Mouse (Mus musculus) large intestine, adult 2 months (tissue): Measurements from ENCODE around the gene Usp20. TPM values are rescaled to one million over a fixed set of nuclear protein-coding genes. Genes with fewer than 3 reads are reported as not detected.

Source experiments
- DNase-seq: peaks from one replicate; pipeline ENCODE4 v3.0.0-alpha.2; 2012; ENCODE audit warnings: low read depth, low spot score
- WGBS: fragments of 180-500 bp; shearing (Covaris S2); methylation state at CpG from one replicate; pipeline ENCODE4 v1.1.7; 2018; 5-methylcytosine and 5-hydroxymethylcytosine counted together
- polyA plus RNA-seq: library from polyadenylated mRNA; depleted of rRNA; stranded (reverse); fragments of >200 nt; gene quantifications from 2 replicates; pipeline ENCODE4 v1.2.3, GENCODE M21; 2012

Usp20 gene
- polyA plus RNA-seq, 1 experiment: 6.0 TPM

- WGBS: 29% methylated on average over 7 of the region's 7 CpGs
- DNase-seq: no peak
These were observed 945 bp downstream of the Usp20 start for GRCm38 (mm10) chr2:30983024-30983423.

GRCm38 (mm10) chr2:30985111-30986020 is 3.3 kb downstream of the Usp20 start:
- 14% methylated on average over 17 of the region's 17 CpGs for WGBS
- peak; percentile 65 for DNase-seq

GRCm38 (mm10) chr2:30990221-30990620 is 8.1 kb downstream of the Usp20 start:
- DNase-seq: no peak
- WGBS: 88% methylated on average over 9 of the region's 9 CpGs

GRCm38 (mm10) chr2:30994853-30995252 is 12.8 kb downstream of the Usp20 start:
- no peak for DNase-seq
- 83% methylated on average over 4 of the region's 4 CpGs for WGBS

GRCm38 (mm10) chr2:30995432-30995996 is 13.4 kb downstream of the Usp20 start:
- no peak for DNase-seq
- 73% methylated on average over 11 of the region's 11 CpGs for WGBS

- DNase-seq: no peak
- 83% methylated on average over 8 of the region's 8 CpGs for WGBS
These were observed 16.6 kb downstream of the Usp20 start for GRCm38 (mm10) chr2:30998443-30999260.

GRCm38 (mm10) chr2:31002857-31003256 is 20.8 kb downstream of the Usp20 start:
- no peak for DNase-seq
- 95% methylated on average over 10 of the region's 10 CpGs for WGBS

GRCm38 (mm10) chr2:31005453-31005852 is 23.4 kb downstream of the Usp20 start:
- no peak for DNase-seq
- 84% methylated on average over 2 of the region's 2 CpGs for WGBS

GRCm38 (mm10) chr2:31006434-31006833 is 24.4 kb downstream of the Usp20 start:
- DNase-seq: no peak
- 93% methylated on average over 5 of the region's 5 CpGs for WGBS

GRCm38 (mm10) chr2:31007208-31007607 is 25.1 kb downstream of the Usp20 start:
- DNase-seq: no peak
- 87% methylated on average over 5 of the region's 5 CpGs for WGBS

GRCm38 (mm10) chr2:31013371-31014120 is 31.5 kb downstream of the Usp20 start:
- 78% methylated on average over 14 of the region's 14 CpGs for WGBS
- no peak for DNase-seq

- DNase-seq: no peak
- WGBS: 87% methylated on average over 18 of the region's 18 CpGs
These were observed 35.7 kb downstream of the Usp20 start for GRCm38 (mm10) chr2:31017625-31018317.

- DNase-seq: no peak
- WGBS: 80% methylated on average over 8 of the region's 8 CpGs
These were observed 36.4 kb downstream of the Usp20 start for GRCm38 (mm10) chr2:31018519-31018918.

- DNase-seq: peak; percentile 7
- 36% methylated on average over 8 of the region's 8 CpGs for WGBS
These were observed 36.9 kb downstream of the Usp20 start for GRCm38 (mm10) chr2:31019011-31019410.

GRCm38 (mm10) chr2:31020202-31020601 is 38.1 kb downstream of the Usp20 start:
- 91% methylated on average over 2 of the region's 2 CpGs for WGBS

GRCm38 (mm10) chr2:31023940-31024339 is 41.9 kb downstream of the Usp20 start:
- WGBS: 74% methylated on average over 5 of the region's 5 CpGs
- DNase-seq: no peak

More at GRCm38 (mm10) chr2:31020202-31020601, 38.1 kb downstream of the Usp20 start:
- DNase-seq: no peak

GRCm38 (mm10) chr2:31024618-31025370 is 42.7 kb downstream of the Usp20 start:
- WGBS: 25% methylated on average over 5 of the region's 5 CpGs
- DNase-seq: peak; percentile 24

GRCm38 (mm10) chr2:31025458-31025857 is 43.4 kb downstream of the Usp20 start:
- no peak for DNase-seq

More at GRCm38 (mm10) chr2:31025458-31025857, 43.4 kb downstream of the Usp20 start:
- 67% methylated on average over 3 of the region's 3 CpGs for WGBS
